Mouse (Mus musculus) thymus, adult 2 months (tissue): Measurements from ENCODE around the gene Spop.

Experiments
- CTCF ChIP-seq: fragments of 200-500 bp; IDR thresholded peaks from 2 replicates; pipeline ENCODE4 v1.5.1; 2012; ENCODE audit warnings: mild to moderate bottlenecking, control low read depth, low read length, moderate library complexity, borderline replicate concordance; ENCODE audit not compliant: control insufficient read depth, poor library complexity, insufficient read depth; ENCODE audit errors: extremely low read depth
- POLR2A ChIP-seq: fragments of 200-500 bp; IDR thresholded peaks from 2 replicates; pipeline ENCODE4 v1.6.1; 2012; ENCODE audit warnings: mild to moderate bottlenecking, low read length, control low read depth, moderate library complexity; ENCODE audit not compliant: control insufficient read depth, poor library complexity, insufficient read depth; ENCODE audit errors: extremely low read depth

- no peak for TF ChIP-seq CTCF
- no peak for TF ChIP-seq POLR2A
These were observed 21.0 kb upstream of the Spop start for GRCm38 (mm10) chr11:95392708-95393499.
